ENCODE assay signal across 24 mouse cellular contexts in the genomic region with DNA sequence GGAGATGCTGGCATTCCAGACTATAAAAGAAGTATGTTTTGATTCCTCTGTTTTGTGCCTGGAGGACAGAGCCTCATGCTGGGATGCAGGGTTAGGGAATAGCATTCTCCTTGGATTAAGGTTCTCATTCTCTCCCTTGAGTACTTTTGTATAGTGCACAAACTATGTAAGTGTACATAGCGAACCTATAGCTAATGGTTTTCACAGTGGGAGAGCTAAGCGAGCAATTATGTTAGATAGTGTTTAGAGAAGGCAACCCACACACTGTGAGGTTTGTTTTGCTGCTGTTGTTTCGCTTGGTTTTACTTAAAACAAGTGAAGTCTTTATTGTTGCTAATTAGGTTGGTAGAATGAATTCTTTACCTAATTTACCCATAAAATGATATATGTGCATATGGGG.
DNase-seq lines count a peak whose midpoint lies in the region; ATAC-seq and TF ChIP-seq lines count a peak whose summit lies in the region.
"Had no signal": no experiment of that assay in that cellular context is flagged by ENCODE, and none has a peak within 500 bp of the region (broad histone marks: within the 10 kb centered on the region; RNA-seq: fewer than 3 reads in every experiment).

No protein-coding gene starts in this region.

- no peak overlapping the region for H3K4me2 ChIP-seq in midbrain, postnatal 0 days (ENCODE audit: low read depth, low read length, poor library complexity, severe bottlenecking)
- H3K4me2 ChIP-seq in midbrain, embryonic 14.5 days (ENCODE audit: low read length): no peak overlapping the region
- H3K4me2 ChIP-seq in neural tube, embryonic 14.5 days (ENCODE audit: low read depth, low read length): no peak overlapping the region
- H3K4me2 ChIP-seq: embryonic facial prominence, embryonic 12.5 days; embryonic facial prominence, embryonic 15.5 days; forebrain, embryonic 12.5 days; forebrain, embryonic 15.5 days; heart, embryonic 13.5 days; hindbrain, embryonic 15.5 days had no signal

- TF ChIP-seq POLR2A in lung, adult 2 months (IDR thresholded peaks at IDR 0.05; ENCODE audit: borderline replicate concordance, extremely low read depth, low read depth, low read length): no peak

- H3K27ac ChIP-seq in midbrain, postnatal 0 days (ENCODE audit: low read depth, low read length): no peak overlapping the region
- no peak overlapping the region for H3K27ac ChIP-seq in midbrain, embryonic 14.5 days (replicated peaks; ENCODE audit: low read depth, low read length)
- no peak overlapping the region for H3K27ac ChIP-seq in neural tube, embryonic 14.5 days (ENCODE audit: low read depth, low read length)
- H3K27ac ChIP-seq: embryonic facial prominence, embryonic 12.5 days; embryonic facial prominence, embryonic 15.5 days; forebrain, embryonic 12.5 days; forebrain, embryonic 15.5 days; heart, adult 2 months; heart, embryonic 10.5 days; heart, embryonic 13.5 days; hindbrain, embryonic 15.5 days had no signal

- no peaks in the 10 kb centered on the region for H3K27me3 ChIP-seq in midbrain, postnatal 0 days (ENCODE audit: insufficient read depth, low read length)
- no peaks in the 10 kb centered on the region for H3K27me3 ChIP-seq in midbrain, embryonic 14.5 days (ENCODE audit: control insufficient read depth, insufficient read depth, low read length)
- H3K27me3 ChIP-seq in neural tube, embryonic 14.5 days (ENCODE audit: control insufficient read depth, insufficient read depth, low read length): no peaks in the 10 kb centered on the region
- H3K27me3 ChIP-seq: embryonic facial prominence, embryonic 12.5 days; embryonic facial prominence, embryonic 15.5 days; forebrain, embryonic 12.5 days; forebrain, embryonic 15.5 days; heart, embryonic 13.5 days; hindbrain, embryonic 15.5 days had no signal

- no peak overlapping the region for H3K4me3 ChIP-seq in midbrain, postnatal 0 days (ENCODE audit: low read depth, low read length)
- no peak overlapping the region for H3K4me3 ChIP-seq in midbrain, embryonic 14.5 days (replicated peaks; ENCODE audit: low read depth, low read length)
- H3K4me3 ChIP-seq in neural tube, embryonic 14.5 days (ENCODE audit: low read depth, low read length): no peak overlapping the region
- H3K4me3 ChIP-seq in lung, adult 2 months (replicated peaks; ENCODE audit: extremely low read depth, low read depth, low read length): no peak overlapping the region
- H3K4me3 ChIP-seq: embryonic facial prominence, embryonic 12.5 days; embryonic facial prominence, embryonic 15.5 days; forebrain, embryonic 12.5 days; forebrain, embryonic 15.5 days; heart, adult 2 months; heart, embryonic 10.5 days; heart, embryonic 13.5 days; hindbrain, embryonic 15.5 days had no signal

- H3K9ac ChIP-seq in midbrain, postnatal 0 days (replicated peaks; ENCODE audit: low read length, poor library complexity, severe bottlenecking): no peak overlapping the region
- H3K9ac ChIP-seq in midbrain, embryonic 14.5 days (replicated peaks; ENCODE audit: low read length): no peak overlapping the region
- H3K9ac ChIP-seq in neural tube, embryonic 14.5 days (replicated peaks; ENCODE audit: low read depth, low read length): no peak overlapping the region
- H3K9ac ChIP-seq: embryonic facial prominence, embryonic 12.5 days; embryonic facial prominence, embryonic 15.5 days; forebrain, embryonic 12.5 days; forebrain, embryonic 15.5 days; heart, embryonic 13.5 days; hindbrain, embryonic 15.5 days had no signal

- H3K36me3 ChIP-seq in midbrain, postnatal 0 days (ENCODE audit: insufficient read depth, low read length): no peaks in the 10 kb centered on the region
- no peaks in the 10 kb centered on the region for H3K36me3 ChIP-seq in midbrain, embryonic 14.5 days (ENCODE audit: control insufficient read depth, insufficient read depth, low read length)
- no peaks in the 10 kb centered on the region for H3K36me3 ChIP-seq in neural tube, embryonic 14.5 days (ENCODE audit: control insufficient read depth, insufficient read depth, low read length)
- H3K36me3 ChIP-seq: embryonic facial prominence, embryonic 12.5 days; embryonic facial prominence, embryonic 15.5 days; forebrain, embryonic 12.5 days; forebrain, embryonic 15.5 days; heart, embryonic 10.5 days; heart, embryonic 13.5 days; hindbrain, embryonic 15.5 days had no signal

- no peaks in the 10 kb centered on the region for H3K9me3 ChIP-seq in midbrain, postnatal 0 days (ENCODE audit: low read length)
- no peaks in the 10 kb centered on the region for H3K9me3 ChIP-seq in midbrain, embryonic 14.5 days (ENCODE audit: control insufficient read depth, low read length)
- H3K9me3 ChIP-seq in neural tube, embryonic 14.5 days (ENCODE audit: control insufficient read depth, low read length): no peaks in the 10 kb centered on the region
- H3K9me3 ChIP-seq: embryonic facial prominence, embryonic 12.5 days; embryonic facial prominence, embryonic 15.5 days; forebrain, embryonic 12.5 days; forebrain, embryonic 15.5 days; heart, embryonic 10.5 days; heart, embryonic 13.5 days; hindbrain, embryonic 15.5 days had no signal

- DNase-seq in midbrain, postnatal 0 days (ENCODE audit: low spot score): peak; percentile 21
- no peak for DNase-seq in midbrain, embryonic 14.5 days
- no peak for DNase-seq in layer of hippocampus, adult 9-11 months
- no peak for DNase-seq in lung, adult 2 months
- DNase-seq: adrenal gland, postnatal 10 days; adrenal gland, postnatal 36 days; cerebellum, adult 18-20 months; cerebellum, adult 9-11 months; cerebellum, postnatal 25 days; gastrocnemius, postnatal 10 days; gastrocnemius, postnatal 36 days; heart, adult 2 months; heart, postnatal 14 days; heart, postnatal 4 days had no signal

- no peak for ATAC-seq in midbrain, postnatal 0 days (ENCODE audit: low FRiP score)
- ATAC-seq in midbrain, embryonic 14.5 days (ENCODE audit: low FRiP score, low TSS enrichment): no peak
- ATAC-seq in erythroid progenitor cell, adult 5-6 weeks (replicated peaks; ENCODE audit: low FRiP score, poor library complexity, severe bottlenecking): 0 out of 2 replicates have a peak, but pooled peaks have one; percentile 30
- ATAC-seq in neural tube, embryonic 14.5 days (ENCODE audit: low read depth): peak; percentile 46; the same call in 1 of the 2 replicates
- ATAC-seq: CD4-positive, CD25-positive, alpha-beta regulatory T cell, adult 4 months; forebrain, embryonic 15.5 days had no signal

- WGBS in midbrain, postnatal 0 days: 79% methylated on average over 3 of the region's 3 CpGs
- WGBS in midbrain, embryonic 14.5 days: 82% methylated on average over 3 of the region's 3 CpGs
- 77% methylated on average over 3 of the region's 3 CpGs for WGBS in neural tube, embryonic 14.5 days
- WGBS in lung, adult 2 months: 76% methylated on average over 3 of the region's 3 CpGs

- no peaks in the 10 kb centered on the region for H3K4me1 ChIP-seq in midbrain, postnatal 0 days (ENCODE audit: insufficient read depth, low read length)
- H3K4me1 ChIP-seq in midbrain, embryonic 14.5 days (ENCODE audit: control insufficient read depth, insufficient read depth, low read length): no peaks in the 10 kb centered on the region
- H3K4me1 ChIP-seq in neural tube, embryonic 14.5 days (ENCODE audit: control insufficient read depth, insufficient read depth, low read length): no peaks in the 10 kb centered on the region
- H3K4me1 ChIP-seq in lung, adult 2 months (ENCODE audit: control insufficient read depth, insufficient read depth, low read length): no peaks in the 10 kb centered on the region
- H3K4me1 ChIP-seq: embryonic facial prominence, embryonic 12.5 days; embryonic facial prominence, embryonic 15.5 days; forebrain, embryonic 12.5 days; forebrain, embryonic 15.5 days; heart, embryonic 10.5 days; heart, embryonic 13.5 days; hindbrain, embryonic 15.5 days had no signal

- TF ChIP-seq CTCF in midbrain, postnatal 0 days (IDR thresholded peaks at IDR 0.05): no peak
- no peak for TF ChIP-seq CTCF in lung, adult 2 months (IDR thresholded peaks at IDR 0.05; ENCODE audit: insufficient read depth, low read length)

Comparison
In these comparisons a context has a peak if more than half of its experiments do, and no peak if none do; other contexts are left out.
1. ATAC-seq: peak in erythroid progenitor cell, adult 5-6 weeks (single experiment) and neural tube, embryonic 14.5 days (single experiment); none in midbrain, postnatal 0 days (single experiment) and midbrain, embryonic 14.5 days (single experiment).